Mouse (Mus musculus) bone marrow macrophage, adult 2 months (primary cell): ENCODE measurements around the gene Vps45.

Experiments used
- CTCF ChIP-seq: IDR thresholded peaks from 2 replicates; pipeline ENCODE4 v1.5.1; 2012; ENCODE audit warnings: low read depth, mild to moderate bottlenecking, low read length, moderate library complexity
- POLR2A ChIP-seq: IDR thresholded peaks from 2 replicates; pipeline ENCODE4 v1.6.1; 2012; ENCODE audit warnings: mild to moderate bottlenecking, low read depth, low read length, borderline replicate concordance

- TF ChIP-seq CTCF (no peak), POLR2A (no peak)
Observed at GRCm38 (mm10) chr3:95953522-95953921, 104.7 kb downstream of the Vps45 start.
